Mouse (Mus musculus) stomach, postnatal 0 days (tissue): ENCODE data around the gene Gcnt7. TPM values are rescaled to one million over a fixed set of nuclear protein-coding genes. Genes with fewer than 3 reads are reported as not detected.

ENCODE experiments used
- ATAC-seq: fragments of 200-750 bp; cut with Nextera tagmentation; 2 replicates; pipeline ENCODE4 v1.8.0; 2017; ENCODE audit not compliant: low FRiP score, low TSS enrichment
- DNase-seq: peaks from one replicate; pipeline ENCODE4 v3.0.0-alpha.2; 2016; ENCODE audit warnings: low spot score
- H3K27ac ChIP-seq: fragments of 300-500 bp; sonication (generic); replicated peaks from 2 replicates; pipeline ENCODE4 v1.5.1; 2014; ENCODE audit warnings: mild to moderate bottlenecking, control low read depth
- H3K27me3 ChIP-seq: fragments of 300-500 bp; sonication (generic); 2 replicates; pipeline ENCODE4 v1.6.1; 2014; ENCODE audit warnings: low read length; ENCODE audit not compliant: control insufficient read depth, insufficient read depth
- H3K36me3 ChIP-seq: fragments of 300-500 bp; sonication (generic); 2 replicates; pipeline ENCODE4 v1.6.1; 2014; ENCODE audit warnings: low read length, mixed read lengths; ENCODE audit not compliant: control insufficient read depth, insufficient read depth
- H3K4me1 ChIP-seq: fragments of 300-500 bp; sonication (generic); replicated peaks from 2 replicates; pipeline ENCODE4 v1.6.1; 2014; ENCODE audit warnings: antibody characterized with exemption; ENCODE audit not compliant: control insufficient read depth, insufficient read depth
- H3K4me2 ChIP-seq: fragments of 300-500 bp; sonication (generic); replicated peaks from 2 replicates; pipeline ENCODE4 v1.6.1; 2014; ENCODE audit warnings: low read depth, mild to moderate bottlenecking, control low read depth, moderate library complexity
- H3K4me3 ChIP-seq: fragments of 300-500 bp; sonication (generic); 2 replicates; pipeline ENCODE4 v1.5.1; 2014; ENCODE audit warnings: low read depth, low read length, control low read depth
- H3K9ac ChIP-seq: fragments of 300-500 bp; sonication (generic); 2 replicates; pipeline ENCODE4 v1.6.1; 2014; ENCODE audit warnings: mild to moderate bottlenecking, low read length, control low read depth, mixed read lengths
- H3K9me3 ChIP-seq: fragments of 300-500 bp; sonication (generic); 2 replicates; pipeline ENCODE4 v1.6.1; 2016; ENCODE audit warnings: low read length; ENCODE audit not compliant: control insufficient read depth
- CTCF ChIP-seq: IDR thresholded peaks from 2 replicates; pipeline ENCODE4 v1.5.1; 2016; ENCODE audit warnings: antibody characterized with exemption, low read depth, mild to moderate bottlenecking, moderate library complexity
- EP300 ChIP-seq: optimal IDR thresholded peaks from 2 replicates; pipeline ENCODE3; 2016; ENCODE audit warnings: antibody characterized with exemption
- WGBS: fragments of 180-500 bp; shearing (Covaris S2); extraction: QIAGEN DNeasy Blood & Tissue Kit; methylation state at CpG from one replicate; pipeline ENCODE4 v1.1.7; 2014; 5-methylcytosine and 5-hydroxymethylcytosine counted together
- polyA plus RNA-seq: library from polyadenylated mRNA; unstranded; fragments of >200 nt; fragmentation: Nextera tagmentation; extraction: Ambion mirVana; gene quantifications from 2 replicates; pipeline ENCODE4 v1.2.1, GENCODE M21; 2015

Gcnt7 gene
- polyA plus RNA-seq, result 0.38 and 0.44 TPM in 2 replicates

GRCm38 (mm10) chr2:172458496-172458895, at the start of gene Gcnt7:
Gene Gcnt7 (minus strand): TSS chr2:172458596.
- WGBS, result 60% methylated on average over 11 of the region's 11 CpGs
- H3K9me3 ChIP-seq, result no peaks in the 10 kb centered on the region
- H3K4me1 ChIP-seq, result no peaks in the 10 kb centered on the region
- TF ChIP-seq EP300, result no peak
- TF ChIP-seq CTCF, result no peak
- H3K4me3 ChIP-seq, result no peak within 1 kb of the TSS
- H3K4me2 ChIP-seq, result no peak within 1 kb of the TSS
- no peak within 1 kb of the TSS for H3K27ac ChIP-seq
- DNase-seq, result no peak
- ATAC-seq, result no peak
- no peaks in the 10 kb centered on the region for H3K27me3 ChIP-seq
- peaks cover 4% of the 10 kb centered on the region for H3K36me3 ChIP-seq
- H3K9ac ChIP-seq, result no peak within 1 kb of the TSS

GRCm38 (mm10) chr2:172506121-172506520, 47.7 kb upstream of the Gcnt7 start:
- no peak overlapping the region for H3K4me3 ChIP-seq
- H3K4me2 ChIP-seq, result no peak overlapping the region
- no peak overlapping the region for H3K27ac ChIP-seq
- ATAC-seq (no peak), DNase-seq (no peak)
- TF ChIP-seq CTCF (no peak), EP300 (no peak)
- H3K4me1 ChIP-seq, result no peaks in the 10 kb centered on the region
- H3K9ac ChIP-seq, result no peak overlapping the region
- H3K9me3 ChIP-seq, result no peaks in the 10 kb centered on the region
- no peaks in the 10 kb centered on the region for H3K27me3 ChIP-seq
- 77% methylated on average over 7 of the region's 7 CpGs for WGBS
- H3K36me3 ChIP-seq, result no peaks in the 10 kb centered on the region

DNA sequence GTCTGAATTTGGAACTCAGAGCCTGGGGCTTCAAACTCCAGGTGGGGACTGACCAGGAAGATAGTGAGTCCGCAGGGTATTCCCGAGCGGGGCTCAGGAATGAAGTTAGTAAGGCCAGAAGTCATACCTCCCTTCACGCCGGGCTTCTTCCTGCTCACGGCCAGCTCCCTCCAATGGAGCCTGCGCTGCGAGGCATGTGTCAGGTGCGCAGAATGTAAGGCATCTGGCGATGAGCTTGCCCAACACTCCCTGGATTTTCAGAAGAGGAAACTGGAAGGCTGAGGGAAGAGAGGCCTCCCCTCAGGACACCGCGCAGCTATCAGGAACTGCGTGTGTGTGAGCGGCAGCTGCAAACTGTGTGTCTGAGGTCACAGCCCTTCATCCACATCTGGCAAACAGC, 43.8 kb upstream of the Gcnt7 start:
- no peak overlapping the region for H3K4me3 ChIP-seq
- TF ChIP-seq EP300, result no peak
- TF ChIP-seq CTCF, result no peak
- no peak overlapping the region for H3K27ac ChIP-seq
- H3K27me3 ChIP-seq, result no peaks in the 10 kb centered on the region
- H3K9me3 ChIP-seq, result no peaks in the 10 kb centered on the region
- no peaks in the 10 kb centered on the region for H3K4me1 ChIP-seq
- DNase-seq (no peak), ATAC-seq (no peak)
- no peak overlapping the region for H3K4me2 ChIP-seq
- no peaks in the 10 kb centered on the region for H3K36me3 ChIP-seq
- WGBS, result 54% methylated on average over 14 of the region's 14 CpGs
- H3K9ac ChIP-seq, result no peak overlapping the region

- DNase-seq (peak; percentile 58), ATAC-seq (no peak)
- Histone ChIP-seq H3K4me1 (no peaks in the 10 kb centered on the region), H3K9ac (no peak overlapping the region), H3K4me2 (no peak overlapping the region), H3K36me3 (no peaks in the 10 kb centered on the region), H3K27ac (no peak overlapping the region), H3K9me3 (no peaks in the 10 kb centered on the region), H3K4me3 (no peak overlapping the region), H3K27me3 (no peaks in the 10 kb centered on the region)
- TF ChIP-seq EP300 (no peak), CTCF (peak; percentile 87)
- WGBS, result 9% methylated on average over 4 of the region's 4 CpGs
Measured at GRCm38 (mm10) chr2:172501341-172501740, 42.9 kb upstream of the Gcnt7 start.

GRCm38 (mm10) chr2:172500752-172501316, 42.4 kb upstream of the Gcnt7 start:
- Histone ChIP-seq H3K9ac (no peak overlapping the region), H3K27me3 (no peaks in the 10 kb centered on the region), H3K27ac (no peak overlapping the region), H3K4me2 (no peak overlapping the region), H3K4me1 (no peaks in the 10 kb centered on the region), H3K9me3 (no peaks in the 10 kb centered on the region), H3K4me3 (no peak overlapping the region), H3K36me3 (no peaks in the 10 kb centered on the region)
- TF ChIP-seq CTCF (no peak), EP300 (no peak)
- DNase-seq (no peak), ATAC-seq (no peak)
- 21% methylated on average over 7 of the region's 7 CpGs for WGBS

- DNase-seq (no peak), ATAC-seq (no peak)
- WGBS, result 38% methylated on average over 3 of the region's 3 CpGs
- no peak overlapping the region for H3K4me2 ChIP-seq
- TF ChIP-seq CTCF (no peak), EP300 (no peak)
- no peak overlapping the region for H3K4me3 ChIP-seq
- no peaks in the 10 kb centered on the region for H3K9me3 ChIP-seq
- no peaks in the 10 kb centered on the region for H3K36me3 ChIP-seq
- no peaks in the 10 kb centered on the region for H3K27me3 ChIP-seq
- H3K27ac ChIP-seq, result no peak overlapping the region
- H3K4me1 ChIP-seq, result no peaks in the 10 kb centered on the region
- no peak overlapping the region for H3K9ac ChIP-seq
Measured at GRCm38 (mm10) chr2:172498823-172499222, 40.4 kb upstream of the Gcnt7 start.
